Mouse (Mus musculus) natural killer cell, adult 2 months (primary cell): Measurements from ENCODE around the gene Idi1.
"Not testable (repeated sequence)": the region's sequence is repeated elsewhere in the genome, so short reads cannot be mapped to it uniquely, and the experiment has no call there.

Experiments
- DNase-seq, 2 experiments: peaks; one replicate each; pipeline ENCODE4 v3.0.0; 2022; ENCODE audit warnings: low spot score in 2 of 2

The Idi1 gene

GRCm38 (mm10) chr13:8885445-8886184, at the start of gene Idi1:
Gene Idi1, plus strand, starts transcription at chr13:8885501.
- DNase-seq: peak; percentile 92 to 94

GRCm38 (mm10) chr13:8838394-8838793, 46.9 kb upstream of the Idi1 start:
- no peak for DNase-seq

- DNase-seq: no peak
Measured at GRCm38 (mm10) chr13:8839111-8839510, 46.2 kb upstream of the Idi1 start.

- no peak for DNase-seq
Measured at GRCm38 (mm10) chr13:8839937-8840336, 45.4 kb upstream of the Idi1 start.

- DNase-seq: no peak
Measured at GRCm38 (mm10) chr13:8840941-8841340, 44.4 kb upstream of the Idi1 start.

GRCm38 (mm10) chr13:8841846-8842245, 43.5 kb upstream of the Idi1 start:
- not testable (repeated sequence) for DNase-seq

- no peak for DNase-seq
Measured at GRCm38 (mm10) chr13:8842273-8842672, 43.0 kb upstream of the Idi1 start.

GRCm38 (mm10) chr13:8847702-8848101, 37.6 kb upstream of the Idi1 start:
- DNase-seq: peak; percentile 2 to 8

- DNase-seq: no peak
Measured at GRCm38 (mm10) chr13:8849311-8849710, 36.0 kb upstream of the Idi1 start.

- DNase-seq: no peak
Measured at GRCm38 (mm10) chr13:8853424-8853823, 31.9 kb upstream of the Idi1 start.

- DNase-seq: no peak
Measured at GRCm38 (mm10) chr13:8854769-8855168, 30.5 kb upstream of the Idi1 start.

- DNase-seq: no peak
Measured at GRCm38 (mm10) chr13:8858453-8858852, 26.8 kb upstream of the Idi1 start.

GRCm38 (mm10) chr13:8860861-8861260, 24.4 kb upstream of the Idi1 start:
- no peak for DNase-seq

GRCm38 (mm10) chr13:8864990-8865389, 20.3 kb upstream of the Idi1 start:
- DNase-seq: no peak

GRCm38 (mm10) chr13:8866612-8867011, 18.7 kb upstream of the Idi1 start:
- no peak for DNase-seq

GRCm38 (mm10) chr13:8869578-8870157, 15.6 kb upstream of the Idi1 start:
- DNase-seq: peak in 1 of 2 experiments; percentile 5

GRCm38 (mm10) chr13:8870160-8870509, 15.2 kb upstream of the Idi1 start:
- peak; percentile 13 to 20 for DNase-seq

GRCm38 (mm10) chr13:8870510-8871313, 14.6 kb upstream of the Idi1 start:
- peak; percentile 83 to 87 for DNase-seq

- no peak for DNase-seq
Measured at GRCm38 (mm10) chr13:8871314-8871962, 13.9 kb upstream of the Idi1 start, which contains the start of gene Wdr37. Gene Wdr37, minus strand, starts transcription at chr13:8871909.

GRCm38 (mm10) chr13:8873776-8874175, 11.5 kb upstream of the Idi1 start:
- DNase-seq: no peak

GRCm38 (mm10) chr13:8881611-8882010, 3.7 kb upstream of the Idi1 start:
- no peak for DNase-seq

- not testable (repeated sequence) for DNase-seq
Measured at GRCm38 (mm10) chr13:8883870-8884269, 1.4 kb upstream of the Idi1 start.
